Mouse (Mus musculus) kidney, adult 8-10 months (tissue): ENCODE data around the gene Kcne3.

ENCODE experiments used
- DNase-seq, 2 experiments: peaks; one replicate each; pipeline ENCODE4 v3.0.0; 2022

The Kcne3 gene

DNA sequence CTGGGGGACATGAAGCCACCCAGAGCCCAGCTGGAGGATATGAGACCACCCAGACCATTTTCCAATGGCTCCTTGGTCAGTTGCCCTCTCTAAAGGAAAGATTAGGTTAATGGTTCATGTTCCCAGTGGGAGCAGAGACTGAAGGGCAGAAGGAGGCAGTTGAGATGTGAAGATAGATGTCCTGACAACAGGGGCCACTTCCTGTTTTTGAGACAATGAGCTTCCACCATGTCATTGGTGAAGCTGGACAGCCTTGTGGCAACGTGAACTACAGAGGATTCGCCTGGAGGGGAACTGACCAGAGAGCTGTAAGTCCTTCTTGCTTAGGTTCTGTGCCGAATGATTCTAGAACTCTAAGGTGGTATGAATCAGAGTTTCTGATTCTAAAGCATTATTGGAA, at the start of gene Kcne3:
TSS of gene Kcne3 (plus strand) at position 234 of the 400 bp plus-strand sequence.
- DNase-seq = no peak

DNA sequence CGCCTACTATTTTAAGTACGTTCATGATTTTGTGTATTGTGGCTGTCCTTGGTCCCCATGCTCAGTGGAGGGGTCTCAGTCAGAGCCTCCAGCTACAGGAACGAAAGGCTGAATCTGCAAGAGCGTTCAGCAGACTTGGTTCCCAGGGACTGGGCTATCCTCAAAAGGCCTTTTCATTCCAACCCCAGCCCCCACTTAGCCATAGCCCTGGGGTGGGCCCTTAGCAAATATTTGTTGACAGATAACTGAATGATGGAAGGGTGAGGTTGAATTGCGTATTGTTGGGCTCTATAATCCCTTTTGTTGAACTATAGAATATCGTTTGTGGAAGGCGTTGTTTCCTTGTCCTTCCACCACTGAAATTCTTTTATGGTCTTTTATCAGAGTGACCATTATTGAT, 49.8 kb upstream of the Kcne3 start:
- no peak for DNase-seq

GRCm38 (mm10) chr7:100128262-100129041, 47.9 kb upstream of the Kcne3 start:
- no peak for DNase-seq

DNA sequence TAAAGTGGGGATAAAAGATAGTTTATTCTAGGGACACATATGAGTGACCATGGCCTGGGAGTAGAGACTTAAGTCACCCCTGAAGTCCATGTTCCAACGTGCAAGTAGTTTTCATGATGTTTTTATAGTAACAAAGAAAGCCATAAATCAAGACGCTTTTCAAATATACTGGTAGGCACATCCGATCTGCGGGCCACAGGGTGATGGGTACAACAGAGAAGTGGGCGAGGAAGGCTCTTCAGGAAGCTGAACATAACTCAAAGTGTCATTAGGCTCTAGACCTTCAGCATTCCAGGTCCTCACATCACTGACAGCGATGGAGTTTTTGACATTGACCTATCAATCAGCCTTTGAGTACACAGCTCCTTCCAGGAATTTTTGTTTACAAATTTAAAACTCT, 45.7 kb upstream of the Kcne3 start:
- DNase-seq = no peak

GRCm38 (mm10) chr7:100132379-100132778, 43.9 kb upstream of the Kcne3 start:
- DNase-seq = no peak

DNA sequence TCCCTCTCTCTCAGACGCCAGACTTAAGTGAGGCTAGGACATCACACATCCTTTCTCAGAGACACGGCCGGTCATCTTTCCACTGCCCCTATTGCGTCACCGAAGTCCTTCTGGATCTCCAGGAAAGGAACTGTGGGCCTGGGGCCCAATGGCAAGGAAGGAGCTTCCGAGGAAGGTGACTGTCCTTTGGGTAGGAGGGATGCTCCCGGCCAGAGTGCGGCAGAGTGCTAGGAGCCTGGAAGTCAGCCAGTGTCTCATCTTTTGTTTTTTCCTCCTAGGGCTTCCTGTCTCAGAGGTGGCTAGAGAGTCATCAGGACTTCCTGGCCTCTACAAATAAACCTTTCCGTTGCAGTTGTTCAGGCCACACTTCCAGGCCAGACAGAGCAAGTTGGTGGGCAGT, 39.3 kb upstream of the Kcne3 start:
- DNase-seq = peak; percentile 53 to 54

- no peak for DNase-seq
Measured at GRCm38 (mm10) chr7:100138075-100138474, 38.2 kb upstream of the Kcne3 start.

- no peak for DNase-seq
Measured at GRCm38 (mm10) chr7:100140591-100140990, 35.7 kb upstream of the Kcne3 start.

DNA sequence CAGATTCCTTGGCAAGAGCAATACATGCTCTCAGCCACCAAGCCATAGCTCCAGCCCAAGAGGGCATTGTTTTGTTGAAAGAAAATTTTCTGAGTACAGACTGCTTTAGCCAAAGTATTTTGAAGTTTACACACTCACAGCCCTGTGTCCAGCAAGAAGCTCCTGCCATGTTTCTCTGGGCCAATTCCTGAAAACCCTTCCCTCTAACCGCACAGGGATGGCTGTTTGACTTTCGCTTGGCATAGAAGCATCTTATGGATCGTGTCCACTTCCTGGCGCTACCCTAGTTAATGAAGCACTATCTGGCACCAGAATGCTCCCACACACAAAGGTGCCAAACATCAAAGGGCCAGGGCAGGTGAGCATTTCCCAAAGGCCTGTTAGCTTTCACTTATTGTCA, 27.7 kb upstream of the Kcne3 start:
- no peak for DNase-seq

- DNase-seq = no peak
Measured at GRCm38 (mm10) chr7:100150086-100150485, 26.2 kb upstream of the Kcne3 start.

DNA sequence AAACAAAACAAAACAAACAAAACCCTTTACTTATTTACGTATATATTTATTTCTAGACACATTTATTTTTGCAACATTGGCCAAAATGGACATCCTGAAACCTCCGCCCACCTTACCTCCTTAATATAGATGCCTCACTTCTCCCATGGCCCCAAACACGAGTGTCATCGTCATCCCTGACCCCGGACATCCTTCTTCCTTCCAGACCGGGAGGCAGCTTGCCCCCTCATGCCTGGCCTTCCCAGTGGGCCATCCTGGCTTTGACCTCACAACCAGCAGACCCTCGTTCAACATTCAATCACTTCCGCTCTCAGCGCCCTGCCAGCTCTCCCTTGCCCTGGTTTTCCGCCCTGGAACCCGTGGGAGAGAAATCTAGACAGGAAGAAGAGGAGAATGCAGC, 25.7 kb upstream of the Kcne3 start:
- no peak for DNase-seq

- DNase-seq = no peak
Measured at GRCm38 (mm10) chr7:100157669-100158068, 18.6 kb upstream of the Kcne3 start.

GRCm38 (mm10) chr7:100159105-100159841, 17.0 kb upstream of the Kcne3 start, which contains the start of gene Lipt2:
Gene Lipt2, plus strand, starts transcription at chr7:100159277.
- peak; percentile 95 for DNase-seq

GRCm38 (mm10) chr7:100160006-100160405, 16.3 kb upstream of the Kcne3 start:
- peak in 1 of 2 experiments; percentile 8 for DNase-seq

DNA sequence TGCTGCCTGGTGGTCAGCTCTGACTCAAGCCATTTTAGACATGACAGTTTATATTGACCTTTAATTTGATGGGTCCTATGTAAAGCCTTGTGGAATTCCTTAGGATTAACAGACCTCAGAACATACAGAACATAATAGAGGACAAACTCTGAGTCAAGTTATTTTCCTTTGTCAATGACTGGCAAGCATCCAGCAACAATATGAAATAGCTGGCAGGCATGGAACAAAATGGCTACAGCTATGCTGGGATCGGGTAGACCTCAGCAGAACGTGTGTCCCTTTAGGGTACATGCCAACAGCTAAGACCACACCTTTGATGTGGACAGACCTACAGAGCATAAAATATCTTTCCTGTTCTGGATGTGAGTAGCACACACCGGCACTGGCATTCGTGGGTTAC, 12.8 kb upstream of the Kcne3 start:
- no peak for DNase-seq

DNA sequence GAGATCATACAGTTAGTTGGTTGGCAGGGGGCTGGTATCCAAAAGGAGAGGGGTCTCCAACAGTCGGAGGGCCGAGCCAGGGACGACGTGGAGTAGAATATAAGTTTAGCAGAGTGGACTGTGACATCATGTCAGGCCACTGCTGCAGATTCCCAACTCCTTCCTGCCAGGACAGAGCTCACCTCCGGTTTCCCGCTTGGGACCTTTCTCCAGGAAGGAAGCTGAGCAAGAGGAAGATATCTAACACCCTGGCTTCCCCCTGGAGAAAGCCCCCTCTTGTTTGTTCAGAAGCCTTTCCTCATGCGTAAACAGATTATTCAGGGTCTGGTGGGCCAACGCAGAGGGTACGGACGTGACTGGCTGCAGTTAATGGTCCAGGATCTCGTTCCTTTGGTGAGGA, 7.6 kb upstream of the Kcne3 start:
- DNase-seq = peak; percentile 8 to 15

DNA sequence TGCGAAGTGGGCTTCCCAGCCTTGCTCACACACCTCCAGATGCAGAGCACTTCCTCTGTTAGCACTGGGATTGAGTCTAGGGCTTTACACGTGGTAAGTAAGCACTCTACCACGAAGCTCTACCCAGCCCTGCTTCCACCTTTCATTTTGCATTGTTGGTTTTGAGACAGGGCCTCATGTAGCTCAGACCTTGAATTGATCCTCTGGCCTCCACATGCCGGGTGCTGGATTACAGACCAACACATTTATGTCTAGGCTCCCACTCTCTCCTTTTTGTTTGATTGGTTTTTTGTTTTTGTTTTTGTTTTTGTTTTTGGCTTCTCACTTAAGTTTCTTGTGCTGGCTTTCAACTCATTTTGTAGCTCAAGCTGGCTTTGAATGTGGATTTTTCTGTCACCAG, 5.5 kb upstream of the Kcne3 start:
- DNase-seq = no peak

DNA sequence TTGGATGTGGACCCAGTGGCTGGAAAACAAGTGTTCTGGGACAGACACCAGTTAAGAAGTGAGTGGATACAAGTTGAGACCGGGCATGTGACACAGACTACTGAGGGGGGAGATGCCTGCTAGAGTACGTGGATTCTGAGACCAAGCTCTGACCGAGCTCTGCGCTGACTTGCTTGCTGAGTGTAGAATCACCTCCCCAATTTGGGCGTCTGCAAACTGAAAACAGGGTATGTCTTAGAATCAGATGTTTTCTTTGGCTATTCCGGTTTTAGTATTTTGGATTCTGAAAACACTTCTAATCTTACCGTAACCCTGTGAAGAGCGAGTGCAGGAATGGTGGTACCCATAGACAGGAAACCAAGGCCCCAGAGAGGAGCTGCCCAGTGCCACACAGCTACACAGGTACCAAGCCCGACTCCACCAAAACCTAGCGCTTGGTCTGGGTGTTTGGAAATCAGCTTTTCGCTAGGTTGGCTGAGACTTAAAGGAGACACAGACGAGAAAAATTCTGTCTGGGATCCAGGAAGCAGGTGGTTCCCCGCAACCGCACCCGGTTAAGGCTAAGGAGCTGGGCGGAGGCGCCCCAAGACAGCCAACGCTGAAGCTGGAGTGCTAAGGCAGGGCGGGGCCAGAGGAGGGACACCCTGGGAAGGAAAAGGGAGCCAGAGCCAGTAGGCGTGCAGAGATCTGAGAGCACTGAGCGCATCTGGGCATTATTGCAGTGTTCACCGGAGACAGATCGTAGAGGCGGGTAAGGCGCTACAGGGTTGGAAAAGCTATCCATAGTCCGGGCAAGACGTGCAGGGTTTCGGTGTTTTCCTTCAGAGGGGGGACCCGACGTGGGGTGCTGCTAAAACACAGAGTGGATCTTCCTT, 2.0 kb downstream of the Kcne3 start:
- peak; percentile 39 to 46 for DNase-seq

DNA sequence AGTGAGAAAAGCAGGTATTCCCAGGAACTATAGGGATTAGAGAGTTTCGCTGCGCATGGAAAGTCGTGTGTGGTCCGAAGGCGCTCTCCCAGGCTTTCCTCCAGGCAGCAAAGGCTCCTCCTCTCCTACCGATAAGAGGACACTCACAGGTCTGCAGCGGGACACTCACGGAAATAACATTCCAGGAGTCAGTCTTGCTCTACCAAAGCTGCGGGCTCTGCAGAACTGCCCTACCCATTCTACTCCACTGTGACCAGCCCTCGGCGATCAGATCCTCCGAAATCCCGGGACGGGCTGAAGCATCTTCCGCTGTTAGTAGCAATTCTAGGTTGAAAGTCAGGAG, 2.6 kb downstream of the Kcne3 start:
- DNase-seq = no peak

DNA sequence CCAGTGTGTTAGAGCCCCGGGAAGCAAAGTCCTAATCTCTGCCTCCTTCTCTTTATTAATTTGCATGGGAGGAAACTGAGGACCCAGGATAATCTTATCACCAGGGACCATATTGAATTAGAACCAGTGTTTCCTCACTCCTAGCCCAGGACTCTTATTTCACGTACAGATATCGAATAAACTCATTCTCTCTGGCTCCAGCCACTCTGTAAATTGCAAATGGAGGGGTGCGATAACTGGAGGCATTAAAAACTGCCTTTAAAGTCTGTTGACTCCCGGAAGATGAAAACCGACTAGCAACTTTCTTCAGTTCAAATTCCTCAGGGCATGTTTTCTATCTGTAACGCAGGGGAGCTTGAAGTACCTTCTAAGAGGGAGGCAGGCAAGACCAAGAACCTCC, 3.1 kb downstream of the Kcne3 start:
- DNase-seq = no peak

DNA sequence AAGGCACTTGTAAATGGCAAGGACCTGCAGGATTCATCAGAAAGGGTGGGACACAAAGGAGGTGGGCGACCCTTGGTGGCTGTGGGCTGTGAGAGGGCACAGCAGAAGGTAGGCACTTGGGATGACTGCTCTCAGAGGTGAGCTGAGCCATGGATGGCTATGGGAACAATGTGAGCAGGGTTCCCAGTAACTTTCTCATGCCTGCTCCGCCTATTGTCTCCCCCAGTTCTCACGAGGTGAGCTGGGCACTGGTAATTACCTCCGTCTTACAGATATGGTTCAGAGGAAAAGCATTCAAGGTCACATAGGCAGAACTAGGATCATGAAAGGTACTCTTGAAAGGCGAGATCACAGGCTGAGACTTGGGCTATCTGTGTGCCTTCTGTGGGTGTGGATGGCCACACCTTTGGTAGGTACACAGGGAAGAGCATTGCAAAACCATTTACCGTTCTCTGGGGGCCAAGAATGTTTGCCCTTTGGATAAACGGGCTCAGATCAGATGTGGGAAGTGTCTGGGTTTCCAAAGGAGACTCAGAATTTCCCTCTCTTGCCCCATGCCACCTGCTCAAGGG, 3.6 kb downstream of the Kcne3 start:
- no peak for DNase-seq

- DNase-seq = no peak
Measured at GRCm38 (mm10) chr7:100181176-100181575, 4.9 kb downstream of the Kcne3 start.

DNA sequence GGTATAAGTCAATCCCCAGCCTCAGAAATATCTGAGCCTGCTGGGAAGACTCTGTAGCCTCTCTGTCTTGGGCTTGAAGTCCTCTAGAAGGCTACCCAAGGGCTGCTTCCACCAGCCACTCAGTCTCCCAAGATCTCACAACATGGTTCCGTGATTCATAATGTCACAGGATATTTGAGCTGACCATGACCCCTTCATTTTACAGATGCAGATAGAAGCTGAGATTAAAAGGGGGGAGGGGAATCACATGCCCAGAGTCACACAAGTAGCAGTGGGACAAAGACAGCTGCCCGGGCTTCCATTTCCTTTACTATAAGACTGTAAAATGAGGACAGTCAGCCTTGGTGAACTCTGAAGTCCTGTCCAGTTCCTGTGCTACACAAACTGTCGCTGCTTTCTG, 5.3 kb downstream of the Kcne3 start:
- DNase-seq = no peak
